Mouse (Mus musculus): ENCODE data around the gene Med20.

DNA sequence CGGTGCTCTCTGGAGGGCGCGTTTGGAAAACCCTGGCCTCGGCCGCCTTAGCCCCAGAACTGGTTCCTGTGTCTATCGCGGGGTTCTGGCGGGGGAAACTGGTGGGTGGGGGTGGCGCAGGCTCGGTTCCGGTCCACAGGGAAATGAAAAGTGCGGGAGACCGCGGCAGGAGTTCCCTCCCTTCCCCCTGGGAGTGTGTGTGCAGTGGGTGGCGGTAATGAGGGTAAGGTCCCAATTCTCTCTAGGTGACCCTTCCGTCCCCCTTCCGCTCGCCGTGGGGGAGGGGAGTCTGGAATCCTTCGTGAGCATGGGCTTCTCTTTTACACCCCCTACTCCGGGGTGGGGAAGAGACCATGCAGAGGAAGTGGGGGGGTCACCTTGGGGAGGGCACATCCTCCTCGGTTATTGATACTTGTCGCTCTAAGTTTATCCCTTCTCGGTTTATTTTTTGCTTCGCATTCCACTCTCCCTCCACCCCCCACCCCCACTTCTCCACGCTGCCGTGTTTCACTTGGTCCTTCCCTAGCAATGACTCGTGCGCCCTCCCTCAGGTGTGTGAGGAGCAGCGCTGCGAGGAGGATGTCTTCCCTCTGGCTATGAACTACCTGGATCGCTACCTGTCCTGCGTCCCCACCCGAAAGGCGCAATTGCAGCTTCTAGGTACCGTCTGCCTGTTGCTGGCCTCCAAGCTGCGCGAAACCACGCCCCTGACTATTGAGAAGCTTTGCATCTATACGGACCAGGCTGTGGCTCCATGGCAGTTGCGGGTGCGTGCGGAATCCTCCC, 17.0 kb upstream of the Med20 start:
- no peak for TF ChIP-seq CTCF (conservative IDR thresholded peaks at IDR 0.05; ENCODE audit: insufficient read depth, insufficient read length, low read depth, low read length)
- no peak for TF ChIP-seq POLR2A (IDR thresholded peaks at IDR 0.05; ENCODE audit: low read depth, low read length)
